Mouse (Mus musculus): ENCODE measurements around the gene Dlg1.

Dlg1 gene

DNA sequence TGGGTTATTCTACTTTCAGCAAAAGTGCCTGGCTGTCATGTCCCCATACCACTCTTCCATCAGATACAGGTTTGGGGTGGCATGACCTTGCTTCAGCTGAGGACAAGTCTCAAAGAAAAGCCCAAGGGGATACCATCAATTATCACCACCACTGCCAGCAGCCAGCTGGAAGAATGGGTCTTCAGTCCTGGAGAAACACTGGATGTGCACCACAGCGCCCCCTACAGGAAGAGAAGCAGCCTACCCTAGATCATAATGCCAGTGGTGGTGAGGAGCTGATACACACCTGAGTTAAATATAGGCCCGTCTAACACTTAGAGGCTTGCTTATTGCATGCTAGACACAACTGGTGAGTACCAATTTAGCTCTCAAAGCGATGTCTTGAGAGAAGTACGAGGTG lies 242.1 kb downstream of the Dlg1 start:
- no peak for DNase-seq (ENCODE audit: low read depth)

GRCm38 (mm10) chr16:31905891-31906825 lies 242.9 kb downstream of the Dlg1 start:
- DNase-seq (ENCODE audit: low read depth), result no peak

DNA sequence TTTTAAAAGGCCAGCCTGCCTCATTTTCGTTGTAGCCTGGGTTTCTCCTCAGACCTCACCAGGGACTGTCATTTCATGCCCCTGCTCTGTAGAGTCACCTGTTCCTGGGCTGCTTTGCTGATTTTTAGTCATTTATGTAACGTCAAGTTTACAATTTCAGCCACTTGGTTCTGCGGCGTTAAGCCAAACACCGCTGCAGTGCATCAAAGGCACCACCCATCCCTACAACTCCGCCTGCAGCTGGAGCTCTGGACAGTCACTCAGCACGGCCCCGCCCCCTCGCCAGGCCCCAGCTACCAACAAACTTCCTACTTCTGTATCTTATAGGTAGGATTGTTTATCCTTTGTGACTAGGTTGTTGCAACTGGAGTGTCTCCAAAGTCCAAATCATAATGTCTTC lies 243.7 kb downstream of the Dlg1 start:
- no peak for DNase-seq (ENCODE audit: low read depth)

DNA sequence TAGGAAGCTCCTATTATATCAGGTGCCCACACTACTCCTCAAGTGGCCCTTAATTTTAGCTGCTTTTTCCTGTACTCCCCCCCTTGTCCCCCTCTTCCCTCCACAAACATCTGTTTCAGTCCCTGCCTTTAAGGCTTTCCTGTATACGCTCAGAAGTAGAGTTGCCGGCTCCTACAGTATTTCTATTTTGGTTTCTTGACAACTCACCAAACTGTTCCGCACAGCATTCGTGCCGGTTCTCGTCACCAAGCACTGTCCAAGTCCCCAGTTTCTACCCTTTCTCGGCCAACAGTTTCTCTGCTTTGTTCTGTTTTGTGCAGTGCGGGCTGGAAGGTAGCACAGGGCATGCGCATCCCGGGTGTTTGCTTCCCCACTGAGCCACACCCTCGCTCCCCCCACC lies 245.7 kb downstream of the Dlg1 start:
- no peak for DNase-seq (ENCODE audit: low read depth)

GRCm38 (mm10) chr16:31910281-31910847 lies 247.1 kb downstream of the Dlg1 start:
- peak; percentile 72 for DNase-seq (ENCODE audit: low read depth)

DNA sequence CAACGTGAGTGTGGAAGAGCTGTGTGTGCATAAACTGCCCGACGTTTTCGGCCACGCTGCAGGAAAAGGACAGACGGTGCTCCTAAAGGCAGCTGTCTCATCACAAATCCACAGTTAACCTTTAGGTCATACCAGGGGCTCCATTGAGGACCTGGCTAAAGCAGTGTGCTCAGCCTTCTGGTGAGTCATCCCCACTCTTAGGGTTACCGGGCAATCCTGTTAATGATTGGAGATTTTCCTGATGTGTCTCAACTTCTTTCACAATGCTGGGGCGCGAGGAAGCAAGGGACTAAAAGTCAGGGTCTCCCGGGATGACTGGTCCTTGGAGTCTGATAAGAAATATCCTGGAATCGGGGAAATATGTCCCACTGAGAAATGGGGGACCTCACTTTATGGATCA lies 254.5 kb downstream of the Dlg1 start:
- peak; percentile 34 for DNase-seq (ENCODE audit: low read depth)

DNA sequence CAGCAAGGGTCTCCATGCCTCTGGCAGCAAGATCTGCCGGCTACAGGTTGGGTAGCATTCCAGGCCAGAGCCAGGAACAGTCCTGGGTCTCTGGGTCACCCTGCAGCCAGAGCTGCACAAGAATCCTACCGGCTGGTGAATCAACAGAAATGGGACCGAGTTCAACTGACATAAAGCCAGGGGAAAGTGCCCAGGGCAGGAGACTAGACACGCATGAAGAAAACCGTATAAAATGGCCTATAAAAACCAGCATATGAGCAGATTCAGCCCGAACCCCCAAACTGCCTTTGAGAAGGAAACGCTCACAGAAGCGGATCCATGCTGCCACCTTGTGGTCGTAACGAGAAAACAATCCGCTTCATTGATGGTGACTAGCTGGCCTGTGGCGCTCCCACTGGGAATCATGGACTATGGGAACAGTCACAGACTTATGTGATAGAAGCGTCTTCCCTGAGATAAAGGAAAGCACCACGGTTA lies 255.0 kb downstream of the Dlg1 start:
- DNase-seq (ENCODE audit: low read depth), result peak; percentile 82

DNA sequence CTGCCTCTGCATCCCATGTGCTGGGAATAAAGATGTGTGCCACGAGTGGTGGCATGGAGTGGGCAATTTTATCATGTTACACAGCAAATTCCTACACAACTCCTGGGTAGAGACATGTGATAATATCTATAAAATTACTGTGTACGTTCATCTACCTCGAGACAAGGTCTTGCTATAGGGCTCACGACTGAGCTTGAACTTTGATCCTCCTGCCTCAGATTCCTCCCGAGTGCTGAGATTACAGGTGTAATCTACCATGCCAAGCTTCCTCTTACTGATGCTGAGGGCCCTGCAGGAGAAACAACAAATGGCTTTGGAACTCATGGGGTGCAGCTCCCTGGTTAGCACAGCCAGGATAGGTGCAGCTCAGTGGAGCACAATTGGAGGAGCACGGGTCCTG lies 261.1 kb downstream of the Dlg1 start:
- no peak for DNase-seq (ENCODE audit: low read depth)

Measured in 416B (cell line).